Comparison of ENCODE assay signal across 8 mouse cellular contexts in genomic region chr5:118396004-118396725, GRCm38 (mm10).
DNase-seq lines count a peak whose midpoint lies in the region; ATAC-seq lines count a peak whose summit lies in the region.

No protein-coding gene starts in this region.

- H3K4me1 ChIP-seq in kidney, embryonic 16.5 days (ENCODE audit: insufficient read depth, low read length): peaks cover 7% of the 10 kb centered on the region
- H3K4me1 ChIP-seq in forebrain, embryonic 14.5 days (ENCODE audit: control insufficient read depth, insufficient read depth, low read length): peaks cover 6% of the 10 kb centered on the region; the same call in 1 of the 2 replicates
- peaks cover 7% of the 10 kb centered on the region for H3K4me1 ChIP-seq in liver, embryonic 12.5 days

- H3K9ac ChIP-seq in kidney, embryonic 16.5 days (replicated peaks; ENCODE audit: low read length): no peak overlapping the region
- no peak overlapping the region; the same call in 1 of the 2 replicates for H3K9ac ChIP-seq in forebrain, embryonic 14.5 days (ENCODE audit: low read length)
- no peak overlapping the region for H3K9ac ChIP-seq in liver, embryonic 12.5 days

- H3K27me3 ChIP-seq in kidney, embryonic 16.5 days (ENCODE audit: insufficient read depth, low read length): peaks cover 10% of the 10 kb centered on the region
- H3K27me3 ChIP-seq in forebrain, embryonic 14.5 days (replicated peaks; ENCODE audit: control insufficient read depth, insufficient read depth, low read length): no peaks in the 10 kb centered on the region
- H3K27me3 ChIP-seq in liver, embryonic 12.5 days (replicated peaks): peaks cover 66% of the 10 kb centered on the region

- H3K4me2 ChIP-seq in kidney, embryonic 16.5 days (replicated peaks; ENCODE audit: low read depth, low read length): peak overlapping the region; percentile 33
- H3K4me2 ChIP-seq in forebrain, embryonic 14.5 days (ENCODE audit: low read length): peak overlapping the region; percentile 35
- H3K4me2 ChIP-seq in liver, embryonic 12.5 days: no peak overlapping the region

- DNase-seq in kidney, adult 9 months: no peak
- DNase-seq in brain, adult 2 months (ENCODE audit: low read depth, low spot score): peak; percentile 43
- DNase-seq in forebrain, embryonic 14.5 days (ENCODE audit: low spot score): peak; percentile 82
- DNase-seq in kidney, postnatal 4 days: peak; percentile 48 to 58
- peak; percentile 66 for DNase-seq in retina, embryonic 14.5 days (ENCODE audit: low spot score)
- no peak for DNase-seq in thymus, postnatal 10 days (ENCODE audit: low spot score in 2 of 2)

- H3K36me3 ChIP-seq in kidney, embryonic 16.5 days (ENCODE audit: insufficient read depth, low read length): no peaks in the 10 kb centered on the region
- no peaks in the 10 kb centered on the region for H3K36me3 ChIP-seq in forebrain, embryonic 14.5 days (ENCODE audit: control insufficient read depth, insufficient read depth, low read length)
- no peaks in the 10 kb centered on the region for H3K36me3 ChIP-seq in liver, embryonic 12.5 days

- H3K9me3 ChIP-seq in kidney, embryonic 16.5 days (ENCODE audit: low read length): peaks cover 1% of the 10 kb centered on the region; the same call in 1 of the 2 replicates
- no peaks in the 10 kb centered on the region for H3K9me3 ChIP-seq in forebrain, embryonic 14.5 days (replicated peaks; ENCODE audit: control insufficient read depth, low read length)
- 0 out of 2 replicates have a peak, but pooled peaks cover 4% of the 10 kb centered on the region for H3K9me3 ChIP-seq in liver, embryonic 12.5 days (replicated peaks)

- H3K4me3 ChIP-seq in kidney, embryonic 16.5 days (ENCODE audit: low read length): peak overlapping the region; percentile 10
- no peak overlapping the region for H3K4me3 ChIP-seq in forebrain, embryonic 14.5 days (ENCODE audit: low read depth, low read length)
- no peak overlapping the region for H3K4me3 ChIP-seq in liver, embryonic 12.5 days

- no peak for ATAC-seq in kidney, embryonic 16.5 days (ENCODE audit: low FRiP score, low TSS enrichment)
- ATAC-seq in forebrain, embryonic 14.5 days: peak; percentile 82
- ATAC-seq in liver, embryonic 12.5 days: no peak

- 13% methylated on average over 28 of the region's 28 CpGs for WGBS in kidney, embryonic 16.5 days
- WGBS in forebrain, embryonic 14.5 days: 5% methylated on average over 28 of the region's 28 CpGs
- WGBS in liver, embryonic 12.5 days (ENCODE audit: insufficient replicate concordance): 11% methylated on average over 28 of the region's 28 CpGs

- no peak overlapping the region for H3K27ac ChIP-seq in kidney, embryonic 16.5 days (ENCODE audit: low read length)
- H3K27ac ChIP-seq in forebrain, embryonic 14.5 days (ENCODE audit: low read depth, low read length): no peak overlapping the region
- H3K27ac ChIP-seq in liver, embryonic 12.5 days: no peak overlapping the region

Comparison
In these comparisons a context has a peak if more than half of its experiments do, and no peak if none do; other contexts are left out.
1. DNase-seq: peak in brain, adult 2 months (single experiment), forebrain, embryonic 14.5 days (single experiment), kidney, postnatal 4 days (2 of 2) and retina, embryonic 14.5 days (single experiment); none in kidney, adult 9 months (single experiment) and thymus, postnatal 10 days (0 of 2).